Mouse (Mus musculus) T-cell, adult 66 days (primary cell): ENCODE measurements around the gene Rab36. TPM values are rescaled to one million over a fixed set of nuclear protein-coding genes. Genes with fewer than 3 reads are reported as not detected.

Experiments used
- total RNA-seq, 2 experiments: library from RNA; stranded (reverse); gene quantifications; 3 replicates in 1 of 2; 4 replicates in 1 of 2; pipeline ENCODE4 v1.2.4; 2023

Gene Rab36
- total RNA-seq, result under 1 TPM; 0.30 to 0.70 TPM

GRCm38 (mm10) chr10:75036883-75037379 lies at the start of gene Rab36:
Rab36 (plus strand) TSS chr10:75037058.

GRCm38 (mm10) chr10:75032395-75032794 lies 4.5 kb upstream of the Rab36 start, which contains the start of gene Rsph14:
Rsph14 (minus strand) TSS chr10:75032586.

GRCm38 (mm10) chr10:75060217-75060842 lies 23.5 kb downstream of the Rab36 start, which contains the start of gene Bcr:
Bcr (plus strand) TSS chr10:75060592.

Other genes starting within 250 kb of the Rab36 start
- gene Gnaz, start 69.9 kb upstream of the Rab36 start, total RNA-seq, result not detected
- gene Rsph14, start 4.5 kb upstream of the Rab36 start, total RNA-seq, result not detected
- gene Bcr, start 23.5 kb downstream of the Rab36 start, total RNA-seq, result 10 to 100 TPM; 26.9 to 30.4 TPM
- 10 to 100 TPM; 50.5 to 53.2 TPM for gene Specc1l, start 175.0 kb downstream of the Rab36 start, total RNA-seq